Mouse (Mus musculus): Measurements from ENCODE around the gene Nphp3.

DNA sequence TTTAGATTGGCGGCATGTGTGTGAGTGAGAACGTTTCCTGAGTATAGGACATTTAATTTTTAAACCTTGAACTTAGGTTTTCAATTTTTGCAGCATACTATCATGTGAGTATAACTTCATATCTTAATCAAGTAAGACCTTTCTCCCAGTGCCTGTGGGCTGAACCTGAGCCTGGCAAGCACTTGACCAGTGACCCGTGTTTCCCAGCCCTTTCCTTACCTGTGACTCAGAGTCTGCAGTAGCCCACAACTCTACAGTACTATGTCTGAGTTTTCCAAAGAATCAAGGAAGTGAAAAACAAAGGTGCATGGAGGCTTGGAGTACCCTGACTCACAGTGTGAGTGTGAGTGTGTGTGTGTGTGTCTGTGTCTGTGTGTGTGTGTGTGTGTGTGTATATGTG lies 77.7 kb downstream of the Nphp3 start:
- TF ChIP-seq POLR2A (IDR thresholded peaks at IDR 0.05; ENCODE audit: extremely low read depth, insufficient read depth, low read length) (no peak), CTCF (IDR thresholded peaks at IDR 0.05; ENCODE audit: low read depth, low read length) (no peak)
